Mouse (Mus musculus): ENCODE data around the gene Gclc. TPM values are rescaled to one million over a fixed set of nuclear protein-coding genes. Genes with fewer than 3 reads are reported as not detected.

Gclc gene
- polyA plus RNA-seq, 1 experiment: 39.4 TPM

GRCm38 (mm10) chr9:77776720-77777515 lies 22.6 kb downstream of the Gclc start:
- TF ChIP-seq CTCF (IDR thresholded peaks at IDR 0.05; ENCODE audit: extremely low read depth, insufficient read depth, low read length) (no peak), POLR2A (IDR thresholded peaks at IDR 0.05; ENCODE audit: extremely low read depth, insufficient read depth, low read length) (no peak)
- Histone ChIP-seq H3K4me3 (ENCODE audit: insufficient read depth, low read length) (no peak overlapping the region), H3K4me1 (ENCODE audit: control insufficient read depth, insufficient read depth, low read length) (peaks cover 5% of the 10 kb centered on the region), H3K27ac (ENCODE audit: insufficient read depth, low read length) (no peak overlapping the region)

GRCm38 (mm10) chr9:77777622-77778021 lies 23.3 kb downstream of the Gclc start:
- Histone ChIP-seq H3K27ac (ENCODE audit: insufficient read depth, low read length) (no peak overlapping the region), H3K4me3 (ENCODE audit: insufficient read depth, low read length) (no peak overlapping the region), H3K4me1 (ENCODE audit: control insufficient read depth, insufficient read depth, low read length) (peaks cover 3% of the 10 kb centered on the region)
- no peak for TF ChIP-seq CTCF (IDR thresholded peaks at IDR 0.05; ENCODE audit: extremely low read depth, insufficient read depth, low read length)
- TF ChIP-seq POLR2A (IDR thresholded peaks at IDR 0.05; ENCODE audit: extremely low read depth, insufficient read depth, low read length): no peak

GRCm38 (mm10) chr9:77779711-77780110 lies 25.4 kb downstream of the Gclc start:
- TF ChIP-seq POLR2A (IDR thresholded peaks at IDR 0.05; ENCODE audit: extremely low read depth, insufficient read depth, low read length) (no peak), CTCF (IDR thresholded peaks at IDR 0.05; ENCODE audit: extremely low read depth, insufficient read depth, low read length) (no peak)
- no peak overlapping the region for H3K4me3 ChIP-seq (ENCODE audit: insufficient read depth, low read length)
- H3K27ac ChIP-seq (ENCODE audit: insufficient read depth, low read length): no peak overlapping the region
- H3K4me1 ChIP-seq (ENCODE audit: control insufficient read depth, insufficient read depth, low read length): no peaks in the 10 kb centered on the region

GRCm38 (mm10) chr9:77781453-77782163 lies 27.3 kb downstream of the Gclc start:
- no peak for TF ChIP-seq POLR2A (IDR thresholded peaks at IDR 0.05; ENCODE audit: extremely low read depth, insufficient read depth, low read length)
- no peak for TF ChIP-seq CTCF (IDR thresholded peaks at IDR 0.05; ENCODE audit: extremely low read depth, insufficient read depth, low read length)
- no peaks in the 10 kb centered on the region for H3K4me1 ChIP-seq (ENCODE audit: control insufficient read depth, insufficient read depth, low read length)
- no peak overlapping the region for H3K4me3 ChIP-seq (ENCODE audit: insufficient read depth, low read length)

GRCm38 (mm10) chr9:77782201-77782600 lies 27.9 kb downstream of the Gclc start:
- no peak overlapping the region for H3K27ac ChIP-seq (ENCODE audit: insufficient read depth, low read length)
- TF ChIP-seq POLR2A (IDR thresholded peaks at IDR 0.05; ENCODE audit: extremely low read depth, insufficient read depth, low read length): no peak
- no peak for TF ChIP-seq CTCF (IDR thresholded peaks at IDR 0.05; ENCODE audit: extremely low read depth, insufficient read depth, low read length)
- no peak overlapping the region for H3K4me3 ChIP-seq (ENCODE audit: insufficient read depth, low read length)
- no peaks in the 10 kb centered on the region for H3K4me1 ChIP-seq (ENCODE audit: control insufficient read depth, insufficient read depth, low read length)

More at GRCm38 (mm10) chr9:77781453-77782163, 27.3 kb downstream of the Gclc start:
- H3K27ac ChIP-seq (ENCODE audit: insufficient read depth, low read length): no peak overlapping the region

- H3K4me1 ChIP-seq (ENCODE audit: control insufficient read depth, insufficient read depth, low read length): no peaks in the 10 kb centered on the region
- no peak overlapping the region for H3K4me3 ChIP-seq (ENCODE audit: insufficient read depth, low read length)
- TF ChIP-seq POLR2A (IDR thresholded peaks at IDR 0.05; ENCODE audit: extremely low read depth, insufficient read depth, low read length) (no peak), CTCF (IDR thresholded peaks at IDR 0.05; ENCODE audit: extremely low read depth, insufficient read depth, low read length) (no peak)
- no peak overlapping the region for H3K27ac ChIP-seq (ENCODE audit: insufficient read depth, low read length)
Measured at GRCm38 (mm10) chr9:77783006-77783405, 28.7 kb downstream of the Gclc start.

GRCm38 (mm10) chr9:77785466-77785865 lies 31.1 kb downstream of the Gclc start:
- no peak for TF ChIP-seq CTCF (IDR thresholded peaks at IDR 0.05; ENCODE audit: extremely low read depth, insufficient read depth, low read length)
- no peak for TF ChIP-seq POLR2A (IDR thresholded peaks at IDR 0.05; ENCODE audit: extremely low read depth, insufficient read depth, low read length)
- Histone ChIP-seq H3K4me3 (ENCODE audit: insufficient read depth, low read length) (no peak overlapping the region), H3K27ac (ENCODE audit: insufficient read depth, low read length) (no peak overlapping the region), H3K4me1 (ENCODE audit: control insufficient read depth, insufficient read depth, low read length) (no peaks in the 10 kb centered on the region)

- Histone ChIP-seq H3K4me1 (ENCODE audit: control insufficient read depth, insufficient read depth, low read length) (no peaks in the 10 kb centered on the region), H3K4me3 (ENCODE audit: insufficient read depth, low read length) (no peak overlapping the region), H3K27ac (ENCODE audit: insufficient read depth, low read length) (no peak overlapping the region)
- TF ChIP-seq CTCF (IDR thresholded peaks at IDR 0.05; ENCODE audit: extremely low read depth, insufficient read depth, low read length) (no peak), POLR2A (IDR thresholded peaks at IDR 0.05; ENCODE audit: extremely low read depth, insufficient read depth, low read length) (no peak)
Measured at GRCm38 (mm10) chr9:77787936-77788335, 33.6 kb downstream of the Gclc start.

- TF ChIP-seq CTCF (IDR thresholded peaks at IDR 0.05; ENCODE audit: extremely low read depth, insufficient read depth, low read length): no peak
- no peak overlapping the region for H3K27ac ChIP-seq (ENCODE audit: insufficient read depth, low read length)
- no peaks in the 10 kb centered on the region for H3K4me1 ChIP-seq (ENCODE audit: control insufficient read depth, insufficient read depth, low read length)
- no peak overlapping the region for H3K4me3 ChIP-seq (ENCODE audit: insufficient read depth, low read length)
Measured at GRCm38 (mm10) chr9:77789615-77790348, 35.4 kb downstream of the Gclc start.

Data from cortical plate, adult 2 months (tissue).